In genomic region chr17:49761838-49762237, GRCm38 (mm10) we compare ENCODE assay signal across 24 mouse cellular contexts.
DNase-seq lines count a peak whose midpoint lies in the region; ATAC-seq and TF ChIP-seq lines count a peak whose summit lies in the region.
"Had no signal": no experiment of that assay in that cellular context is flagged by ENCODE, and none has a peak within 500 bp of the region (broad histone marks: within the 10 kb centered on the region; RNA-seq: fewer than 3 reads in every experiment).

No protein-coding gene starts in this region.

- no peaks in the 10 kb centered on the region for H3K27me3 ChIP-seq in kidney, embryonic 15.5 days
- no peaks in the 10 kb centered on the region for H3K27me3 ChIP-seq in lung, embryonic 14.5 days (ENCODE audit: insufficient read depth, low read length)
- H3K27me3 ChIP-seq in limb, embryonic 14.5 days (ENCODE audit: control insufficient read depth, insufficient read depth, low read length): no peaks in the 10 kb centered on the region
- H3K27me3 ChIP-seq in limb, embryonic 15.5 days: no peaks in the 10 kb centered on the region
- H3K27me3 ChIP-seq: heart, embryonic 12.5 days; heart, embryonic 15.5 days had no signal

- no peak overlapping the region for H3K4me3 ChIP-seq in kidney, embryonic 15.5 days (replicated peaks)
- no peak overlapping the region for H3K4me3 ChIP-seq in lung, embryonic 14.5 days (ENCODE audit: low read depth, low read length)
- no peak overlapping the region for H3K4me3 ChIP-seq in limb, embryonic 14.5 days (replicated peaks; ENCODE audit: low read length)
- no peak overlapping the region for H3K4me3 ChIP-seq in limb, embryonic 15.5 days
- H3K4me3 ChIP-seq: forebrain, embryonic 10.5 days; forebrain, embryonic 13.5 days; heart, embryonic 12.5 days; heart, embryonic 15.5 days; hindbrain, embryonic 10.5 days; hindbrain, embryonic 13.5 days had no signal

- 65% methylated on average over 8 of the region's 8 CpGs for WGBS in kidney, embryonic 15.5 days
- WGBS in lung, embryonic 14.5 days: 66% methylated on average over 8 of the region's 8 CpGs
- 51% methylated on average over 8 of the region's 8 CpGs for WGBS in limb, embryonic 14.5 days
- WGBS in limb, embryonic 15.5 days: 55% methylated on average over 8 of the region's 8 CpGs

- H3K9me3 ChIP-seq in kidney, embryonic 15.5 days (replicated peaks): no peaks in the 10 kb centered on the region
- H3K9me3 ChIP-seq in lung, embryonic 14.5 days (ENCODE audit: low read depth, low read length): no peaks in the 10 kb centered on the region
- no peaks in the 10 kb centered on the region for H3K9me3 ChIP-seq in limb, embryonic 14.5 days (ENCODE audit: control insufficient read depth, low read length)
- H3K9me3 ChIP-seq in limb, embryonic 15.5 days: 0 out of 2 replicates have a peak, but pooled peaks cover 5% of the 10 kb centered on the region
- H3K9me3 ChIP-seq: forebrain, embryonic 10.5 days; forebrain, embryonic 13.5 days; heart, embryonic 12.5 days; heart, embryonic 15.5 days; hindbrain, embryonic 10.5 days; hindbrain, embryonic 13.5 days had no signal

- H3K9ac ChIP-seq in kidney, embryonic 15.5 days: no peak overlapping the region
- no peak overlapping the region for H3K9ac ChIP-seq in lung, embryonic 14.5 days
- no peak overlapping the region for H3K9ac ChIP-seq in limb, embryonic 14.5 days (ENCODE audit: low read depth, low read length, severe bottlenecking)
- H3K9ac ChIP-seq in limb, embryonic 15.5 days: no peak overlapping the region
- H3K9ac ChIP-seq: forebrain, embryonic 13.5 days; heart, embryonic 12.5 days; heart, embryonic 15.5 days; hindbrain, embryonic 13.5 days had no signal

- no peak for TF ChIP-seq CTCF in lung, embryonic 14.5 days (IDR thresholded peaks at IDR 0.05; ENCODE audit: low read depth)

- no peak for ATAC-seq in kidney, embryonic 15.5 days (replicated peaks; ENCODE audit: low FRiP score)
- peak; percentile 11; the same call in 1 of the 2 replicates for ATAC-seq in lung, embryonic 14.5 days (ENCODE audit: insufficient read depth)
- peak; percentile 56; the same call in 1 of the 2 replicates for ATAC-seq in limb, embryonic 14.5 days (ENCODE audit: low FRiP score, low read depth)
- no peak for ATAC-seq in limb, embryonic 15.5 days (ENCODE audit: insufficient number of reproducible peaks, low FRiP score, low TSS enrichment, low read depth)
- ATAC-seq: CD4-positive, CD25-positive, alpha-beta regulatory T cell, adult 4 months; forebrain, embryonic 13.5 days; hindbrain, embryonic 16.5 days had no signal

- no peaks in the 10 kb centered on the region for H3K36me3 ChIP-seq in kidney, embryonic 15.5 days
- H3K36me3 ChIP-seq in lung, embryonic 14.5 days (ENCODE audit: insufficient read depth): no peaks in the 10 kb centered on the region
- no peaks in the 10 kb centered on the region for H3K36me3 ChIP-seq in limb, embryonic 14.5 days (ENCODE audit: control insufficient read depth, insufficient read depth, low read length)
- no peaks in the 10 kb centered on the region for H3K36me3 ChIP-seq in limb, embryonic 15.5 days
- H3K36me3 ChIP-seq: forebrain, embryonic 10.5 days; heart, embryonic 12.5 days; heart, embryonic 15.5 days; hindbrain, embryonic 10.5 days; hindbrain, embryonic 13.5 days had no signal

- no peak for TF ChIP-seq POLR2A in limb, embryonic 14.5 days (IDR thresholded peaks at IDR 0.05; ENCODE audit: borderline replicate concordance, extremely low read depth, insufficient read depth, insufficient read length)

- no peak for DNase-seq in kidney, adult 18-20 months
- peak; percentile 69 for DNase-seq in lung, embryonic 14.5 days
- DNase-seq in lung, postnatal 10 days: no peak
- no peak for DNase-seq in limb, embryonic 14.5 days (ENCODE audit: low spot score)
- DNase-seq: adrenal gland, adult 2 months; adrenal gland, postnatal 14 days; cerebellum, adult 11 months; cerebellum, adult 2 months; cerebellum, adult 9-11 months; cerebellum, postnatal 25 days; gastrocnemius, postnatal 25 days; heart, adult 18-20 months; heart, postnatal 10 days; heart, postnatal 36 days had no signal

- peak overlapping the region; percentile 36 for H3K4me2 ChIP-seq in kidney, embryonic 15.5 days
- no peak overlapping the region for H3K4me2 ChIP-seq in lung, embryonic 14.5 days
- H3K4me2 ChIP-seq in limb, embryonic 14.5 days (replicated peaks; ENCODE audit: low read depth, low read length, severe bottlenecking): no peak overlapping the region
- no peak overlapping the region for H3K4me2 ChIP-seq in limb, embryonic 15.5 days
- H3K4me2 ChIP-seq: heart, embryonic 12.5 days; heart, embryonic 15.5 days; hindbrain, embryonic 13.5 days had no signal

- no peak overlapping the region for H3K27ac ChIP-seq in kidney, embryonic 15.5 days
- H3K27ac ChIP-seq in lung, embryonic 14.5 days (ENCODE audit: low read depth): peak overlapping the region; percentile 14; the same call in 1 of the 2 replicates
- no peak overlapping the region for H3K27ac ChIP-seq in limb, embryonic 14.5 days (replicated peaks; ENCODE audit: low read depth, low read length)
- H3K27ac ChIP-seq in limb, embryonic 15.5 days: peak overlapping the region; percentile 65
- H3K27ac ChIP-seq: forebrain, embryonic 10.5 days; forebrain, embryonic 13.5 days; heart, embryonic 15.5 days; hindbrain, embryonic 10.5 days; hindbrain, embryonic 13.5 days had no signal

- peaks cover 9% of the 10 kb centered on the region; the same call in 1 of the 2 replicates for H3K4me1 ChIP-seq in kidney, embryonic 15.5 days
- no peaks in the 10 kb centered on the region; the same call in none of the 2 replicates for H3K4me1 ChIP-seq in lung, embryonic 14.5 days (ENCODE audit: insufficient read depth)
- 0 out of 2 replicates have a peak, but pooled peaks cover 3% of the 10 kb centered on the region for H3K4me1 ChIP-seq in limb, embryonic 14.5 days (ENCODE audit: control insufficient read depth, insufficient read depth, low read length)
- peaks cover 8% of the 10 kb centered on the region for H3K4me1 ChIP-seq in limb, embryonic 15.5 days
- H3K4me1 ChIP-seq: hindbrain, embryonic 10.5 days had no signal

Comparison
In these comparisons a context has a peak if more than half of its experiments do, and no peak if none do; other contexts are left out.
1. ATAC-seq: peak in lung, embryonic 14.5 days (single experiment) and limb, embryonic 14.5 days (single experiment); none in kidney, embryonic 15.5 days (single experiment) and limb, embryonic 15.5 days (single experiment).
2. H3K27ac ChIP-seq: peak in lung, embryonic 14.5 days (single experiment) and limb, embryonic 15.5 days (single experiment); none in kidney, embryonic 15.5 days (single experiment) and limb, embryonic 14.5 days (single experiment).